Mouse (Mus musculus) effector memory CD4-positive, alpha-beta T cell, adult 7 months (primary cell): ENCODE data around the gene Tshb. TPM values are rescaled to one million over a fixed set of nuclear protein-coding genes. Genes with fewer than 3 reads are reported as not detected.

Experiments used
- polyA plus RNA-seq: library from polyadenylated mRNA; unstranded; fragments of 100-300 nt; shearing (Covaris generic); gene quantifications from one replicate; pipeline ENCODE4 v1.2.1, GENCODE M21; 2017

Gene Tshb
- polyA plus RNA-seq = 0.28 TPM

GRCm38 (mm10) chr3:102782618-102783017 lies at the start of gene Tshb:
Gene Tshb (minus strand): TSS chr3:102782718.

DNA sequence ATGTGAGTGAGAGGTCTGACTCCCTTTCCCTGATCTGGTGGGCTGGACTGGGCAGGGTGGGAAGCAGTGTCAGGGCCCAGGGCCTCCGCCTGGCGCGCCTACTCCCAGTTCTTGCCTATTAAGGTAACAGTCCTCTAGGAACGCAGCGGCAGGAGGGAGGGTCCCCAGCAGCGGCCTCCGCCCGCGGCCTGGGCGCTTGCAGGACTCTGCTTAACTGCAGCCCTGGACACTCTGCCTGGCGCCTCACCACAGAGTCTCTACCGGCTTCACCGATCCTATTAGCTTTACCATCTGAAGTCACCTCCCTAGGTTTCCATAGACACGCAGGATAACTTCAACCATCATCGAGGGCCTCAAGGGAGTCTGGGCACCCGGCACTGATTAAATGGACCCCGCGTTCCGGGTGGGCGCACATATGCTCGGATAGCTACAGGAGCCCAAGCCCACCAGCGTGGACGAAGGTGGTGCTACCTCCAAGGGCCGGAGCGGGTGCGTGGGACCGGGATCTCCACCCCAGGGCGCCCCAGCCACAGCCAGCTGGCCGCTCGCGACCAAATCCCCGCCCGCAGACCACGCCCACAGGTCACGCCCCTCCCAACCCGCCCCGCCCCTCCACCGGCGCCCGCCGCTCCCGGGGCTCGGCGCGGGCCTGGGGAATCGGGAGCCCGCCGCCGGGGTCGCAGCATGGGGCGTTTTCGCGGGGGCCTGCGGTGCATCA lies 48.0 kb downstream of the Tshb start, which contains the start of gene Tspan2:
Gene Tspan2, plus strand, starts transcription at position 217 of the 718 bp plus-strand sequence.

Other genes with a start within 250 kb of the Tshb start
- gene Tspan2, start 48.2 kb downstream of the Tshb start, polyA plus RNA-seq = 3.0 TPM
- gene Sycp1, start 153.4 kb upstream of the Tshb start, polyA plus RNA-seq = not detected
- not detected for gene Nr1h5, start 181.4 kb upstream of the Tshb start, polyA plus RNA-seq
- 90.7 TPM for gene Sike1, start 213.0 kb upstream of the Tshb start, polyA plus RNA-seq
- 536 TPM for gene Csde1, start 237.7 kb upstream of the Tshb start, polyA plus RNA-seq